Mouse (Mus musculus) cerebellum, postnatal 14 days (tissue): Measurements from ENCODE around the gene Tsr2.

Experiments used
- DNase-seq, 2 experiments: peaks; one replicate each; pipeline ENCODE4 v3.0.0; 2021; ENCODE audit warnings: mixed read lengths in 2 of 2

Gene Tsr2

DNA sequence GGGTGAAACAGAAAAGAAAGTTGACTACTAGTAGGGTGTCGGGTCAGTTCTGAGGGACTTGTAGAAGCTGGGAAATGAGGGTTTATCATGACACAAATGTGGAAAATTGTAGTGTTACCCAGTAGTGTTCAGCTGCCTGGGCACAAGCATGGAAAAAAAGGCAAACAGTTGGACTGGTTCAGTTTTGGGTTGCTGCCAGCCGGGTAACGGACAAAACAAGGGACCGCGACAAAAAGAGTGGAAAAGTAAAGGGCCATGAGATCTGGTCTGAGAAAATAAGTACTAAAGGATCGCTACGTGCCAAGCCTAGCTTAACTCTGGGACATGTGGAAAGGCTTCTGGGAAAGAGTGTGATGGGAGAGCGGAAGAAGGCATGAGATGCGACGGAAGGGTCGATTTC, 50.0 kb downstream of the Tsr2 start:
- peak in 1 of 2 experiments; percentile 55 for DNase-seq

DNA sequence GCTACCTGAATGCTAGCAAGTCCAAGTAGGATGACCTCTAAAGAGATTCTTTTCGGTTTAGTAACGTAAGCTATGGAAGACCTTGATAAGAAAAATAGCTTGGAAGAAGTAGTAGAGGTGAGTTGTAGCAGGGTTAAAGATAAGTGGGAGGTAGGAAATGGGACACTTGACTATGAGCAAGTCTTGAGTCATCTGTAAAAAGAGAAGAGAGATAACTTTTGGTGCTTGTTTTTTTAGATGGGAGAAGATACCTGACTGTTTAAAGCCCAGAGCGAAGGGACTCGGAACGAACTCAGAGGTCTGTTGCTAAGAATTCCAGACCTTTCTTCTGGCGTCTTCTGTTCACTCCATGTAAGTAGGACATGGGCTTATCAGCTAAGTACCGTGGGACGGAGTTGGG, 50.5 kb downstream of the Tsr2 start, which contains the start of gene Fgd1:
Gene Fgd1 (plus strand): TSS at position 301 of the 400 bp plus-strand sequence.
- DNase-seq: no peak

DNA sequence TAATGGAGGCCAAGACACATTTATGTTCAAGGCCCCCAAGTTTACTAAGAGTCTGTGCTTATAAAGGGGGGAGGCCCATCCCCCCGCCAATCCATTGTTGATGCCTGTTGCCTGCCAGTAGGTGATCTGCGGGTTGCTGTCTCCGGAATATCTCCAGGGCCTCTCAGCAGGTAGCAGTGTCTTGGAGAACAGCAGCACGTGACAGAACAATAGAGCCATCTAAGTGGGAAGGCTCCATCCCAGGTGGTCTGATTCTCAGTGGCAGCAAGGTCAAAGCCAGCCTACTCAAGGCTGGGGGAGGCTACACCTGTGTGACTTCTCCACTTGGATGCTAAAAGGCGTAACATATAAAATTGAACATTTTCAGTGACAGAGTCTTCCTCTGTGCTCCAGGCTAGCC, 55.1 kb downstream of the Tsr2 start:
- no peak for DNase-seq
